Mouse (Mus musculus): ENCODE results near the gene Slc6a20a.
"Not testable (repeated sequence)": the region's sequence is repeated elsewhere in the genome, so short reads cannot be mapped to it uniquely, and the experiment has no call there.

Slc6a20a gene

DNA sequence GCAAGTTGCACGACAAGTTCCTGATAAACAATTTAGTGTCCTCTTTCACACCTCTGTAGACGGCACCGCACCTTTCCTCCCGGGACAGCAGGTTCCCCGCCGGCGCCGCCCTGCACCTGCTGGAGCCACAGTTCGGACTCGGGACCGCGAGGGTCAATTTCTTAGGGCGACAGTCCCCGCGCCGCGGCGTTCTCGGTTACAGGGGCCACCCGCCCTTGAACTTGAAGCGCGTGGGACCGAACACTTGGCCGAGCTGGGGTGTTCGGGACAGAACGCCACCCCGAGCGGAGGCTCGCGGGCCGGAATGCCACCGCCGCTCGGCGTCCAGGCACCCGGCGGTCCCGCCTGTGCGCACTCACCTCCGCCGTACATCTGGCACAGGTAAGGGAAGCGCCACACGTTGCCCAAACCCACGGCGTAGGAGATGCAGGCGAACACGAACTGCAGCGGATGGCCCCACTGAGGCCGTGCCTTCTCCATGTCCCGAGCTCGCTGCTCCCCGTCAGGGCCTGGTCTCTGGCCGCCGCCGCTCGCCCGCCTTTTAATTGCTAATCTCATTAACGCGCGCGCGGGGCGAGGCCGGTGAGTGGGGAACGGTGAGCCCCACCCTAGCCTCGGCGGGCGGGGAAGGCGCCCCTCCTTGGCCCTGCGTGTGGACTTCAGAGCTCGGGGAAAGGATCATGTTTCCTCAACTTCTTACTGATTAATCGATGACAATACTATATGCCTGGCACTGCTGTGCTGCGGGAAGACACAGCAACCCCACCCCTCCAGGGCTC is at the start of gene Slc6a20a, which contains the start of gene Ccr9:
Gene Slc6a20a (minus strand): TSS at position 559 of the 779 bp plus-strand sequence.
Gene Ccr9 (plus strand): TSS at position 113 of the 779 bp plus-strand sequence.
- DNase-seq (ENCODE audit: low spot score in 2 of 2), result no peak

DNA sequence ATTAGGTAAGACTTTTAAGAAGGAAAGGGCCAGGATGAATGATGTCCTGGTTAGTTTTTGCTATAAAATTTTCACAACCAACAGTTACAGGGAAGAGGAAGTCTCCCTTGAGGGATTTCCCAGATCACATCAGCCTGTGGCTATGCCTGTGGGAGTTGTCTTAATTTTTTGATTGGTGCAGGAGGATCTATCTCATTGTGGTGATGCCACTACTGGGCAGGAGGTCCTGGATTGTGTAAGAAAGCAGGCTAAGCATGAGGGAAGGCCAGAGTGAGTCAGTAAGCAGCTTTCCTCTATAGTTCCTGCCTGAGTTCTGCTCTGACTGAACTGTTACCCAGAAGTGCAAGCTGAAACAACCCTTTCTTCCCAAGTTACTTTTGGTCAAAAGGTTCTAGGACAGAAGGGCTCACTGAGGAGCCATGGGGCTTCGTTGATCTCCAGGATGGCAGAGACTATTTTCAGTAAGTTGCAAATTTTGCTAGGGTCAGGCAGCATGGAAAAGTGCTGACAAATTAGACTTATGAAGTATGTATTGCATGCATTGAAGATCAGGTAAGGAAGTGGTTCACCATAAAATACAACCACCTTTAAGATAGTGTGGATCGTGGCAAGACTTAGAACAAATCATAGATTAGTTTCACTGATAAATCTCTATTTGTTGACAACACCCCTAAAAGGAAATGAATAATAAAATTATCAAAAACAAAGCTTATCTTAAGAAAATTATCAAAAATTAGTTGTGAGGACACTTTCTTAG is 44.2 kb upstream of the Slc6a20a start:
- no peak for DNase-seq (ENCODE audit: low spot score in 2 of 2)

DNA sequence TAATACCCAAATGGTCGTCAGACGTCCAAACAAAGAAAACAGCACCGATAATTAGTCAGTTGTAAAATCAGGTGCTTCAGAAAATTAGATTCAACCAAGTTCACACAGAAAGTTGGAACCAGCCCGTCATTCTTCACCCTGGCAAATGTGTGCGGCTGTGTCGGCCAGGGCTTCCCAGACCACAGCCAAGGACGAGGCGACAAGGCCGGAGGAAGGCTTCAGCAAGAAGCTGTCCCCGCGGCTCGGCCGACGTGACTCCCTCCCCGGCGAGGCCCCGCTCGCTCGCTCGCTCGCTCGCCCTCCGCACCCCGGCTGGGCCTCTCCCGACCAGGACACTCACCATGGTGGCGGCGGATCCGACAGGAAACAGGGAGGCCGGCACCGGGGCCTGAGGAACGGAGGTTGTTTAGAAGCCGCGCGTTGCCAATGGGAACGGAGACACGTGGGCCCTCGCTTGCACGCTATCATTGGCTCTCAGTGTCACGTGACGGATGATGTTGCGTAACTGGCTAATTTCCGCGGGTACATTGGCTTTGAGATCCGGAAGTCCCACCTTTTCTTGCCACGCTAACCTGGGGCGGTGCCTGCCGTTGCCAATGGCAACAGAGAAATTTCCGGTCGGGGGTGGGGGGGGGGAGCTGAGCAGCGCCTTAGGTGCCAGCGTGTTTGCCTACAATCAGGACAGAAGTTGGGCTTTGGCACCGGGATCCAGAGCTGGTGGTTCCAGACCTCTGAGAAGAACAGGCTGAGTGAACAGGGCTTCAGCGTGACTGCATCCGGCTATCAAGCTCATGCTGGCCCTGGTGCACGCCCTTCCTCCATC is 38.7 kb upstream of the Slc6a20a start, which contains the start of gene Lztfl1:
Gene Lztfl1 (minus strand): TSS at position 512 of the 823 bp plus-strand sequence.
- DNase-seq (ENCODE audit: low spot score in 2 of 2), result peak; percentile 98 to 99

DNA sequence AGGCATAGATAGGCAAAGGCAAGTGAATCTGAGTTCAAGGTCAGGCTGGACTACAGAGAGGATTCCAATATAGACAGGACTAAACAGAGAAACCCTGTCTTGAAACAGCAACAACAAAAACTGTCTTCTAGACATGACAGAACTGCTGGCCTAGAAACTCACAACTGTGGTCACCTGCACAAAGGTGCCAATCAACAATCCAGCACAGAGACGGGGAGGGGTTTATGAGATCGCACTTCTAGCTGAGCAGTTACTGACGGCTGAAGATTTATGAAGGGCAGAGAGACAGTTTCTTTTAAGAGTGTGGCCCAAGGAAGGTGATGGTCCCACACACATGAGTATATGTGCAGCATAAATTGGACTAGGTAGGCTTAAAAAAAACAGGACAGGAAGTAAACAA is 37.6 kb upstream of the Slc6a20a start:
- no peak for DNase-seq (ENCODE audit: low spot score in 2 of 2)

DNA sequence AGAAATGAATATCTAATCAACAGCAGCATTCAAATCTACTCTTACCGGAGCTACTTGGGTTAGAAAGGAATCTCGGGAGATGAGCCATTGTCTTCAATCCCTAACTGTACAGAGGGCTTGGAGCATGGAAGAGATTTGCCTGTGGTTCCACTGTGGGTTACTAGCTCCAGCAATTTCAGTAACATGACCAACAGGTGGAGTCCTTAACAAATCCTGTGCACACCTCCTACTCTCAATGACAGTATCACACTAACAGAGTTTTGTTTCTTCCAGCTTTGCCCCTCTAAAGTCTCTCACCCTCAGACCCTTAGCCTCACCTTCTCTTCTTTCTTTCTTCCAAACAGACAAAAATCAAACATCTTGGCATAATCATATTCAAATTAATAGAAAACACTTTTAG is 34.4 kb upstream of the Slc6a20a start:
- no peak for DNase-seq (ENCODE audit: low spot score in 2 of 2)

DNA sequence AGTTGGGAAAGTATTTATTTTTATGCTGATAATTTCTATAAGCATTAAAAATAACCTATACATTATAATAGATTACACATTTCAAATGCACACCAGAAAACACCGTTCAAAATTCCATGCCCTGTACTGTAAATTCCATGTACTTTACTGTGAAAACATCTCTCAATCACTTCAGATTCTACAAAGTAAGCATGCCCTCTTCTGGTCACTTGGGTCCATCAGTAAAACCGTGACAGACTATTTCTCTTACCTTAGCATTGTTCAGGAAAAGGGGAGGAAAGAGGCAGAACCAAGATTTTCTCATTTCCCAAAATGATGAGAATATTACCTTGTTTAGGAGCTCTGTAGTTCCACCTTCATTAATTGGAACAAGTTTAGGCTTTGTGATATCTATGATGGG is 30.5 kb upstream of the Slc6a20a start:
- no peak for DNase-seq (ENCODE audit: low spot score in 2 of 2)

DNA sequence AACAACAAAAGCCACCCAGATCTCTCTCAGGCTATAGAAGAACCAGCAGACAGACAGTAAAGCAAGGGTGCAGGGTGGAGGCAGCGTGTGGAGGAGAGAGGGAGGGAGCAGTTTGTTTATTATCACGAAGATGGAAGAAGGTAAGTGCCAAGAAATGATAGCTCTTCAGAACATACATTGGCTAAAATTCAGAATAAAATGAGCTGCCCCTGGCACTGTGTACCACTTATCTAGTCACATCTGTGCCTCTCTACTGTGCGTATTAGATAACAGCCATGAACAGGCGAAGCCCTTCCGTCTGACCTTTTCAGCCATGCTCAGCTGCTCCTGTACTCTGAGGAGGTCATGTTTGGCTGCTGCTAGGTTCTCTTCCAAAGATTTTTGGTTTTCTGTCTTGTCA is 23.1 kb upstream of the Slc6a20a start:
- DNase-seq (ENCODE audit: low spot score in 2 of 2), result no peak

DNA sequence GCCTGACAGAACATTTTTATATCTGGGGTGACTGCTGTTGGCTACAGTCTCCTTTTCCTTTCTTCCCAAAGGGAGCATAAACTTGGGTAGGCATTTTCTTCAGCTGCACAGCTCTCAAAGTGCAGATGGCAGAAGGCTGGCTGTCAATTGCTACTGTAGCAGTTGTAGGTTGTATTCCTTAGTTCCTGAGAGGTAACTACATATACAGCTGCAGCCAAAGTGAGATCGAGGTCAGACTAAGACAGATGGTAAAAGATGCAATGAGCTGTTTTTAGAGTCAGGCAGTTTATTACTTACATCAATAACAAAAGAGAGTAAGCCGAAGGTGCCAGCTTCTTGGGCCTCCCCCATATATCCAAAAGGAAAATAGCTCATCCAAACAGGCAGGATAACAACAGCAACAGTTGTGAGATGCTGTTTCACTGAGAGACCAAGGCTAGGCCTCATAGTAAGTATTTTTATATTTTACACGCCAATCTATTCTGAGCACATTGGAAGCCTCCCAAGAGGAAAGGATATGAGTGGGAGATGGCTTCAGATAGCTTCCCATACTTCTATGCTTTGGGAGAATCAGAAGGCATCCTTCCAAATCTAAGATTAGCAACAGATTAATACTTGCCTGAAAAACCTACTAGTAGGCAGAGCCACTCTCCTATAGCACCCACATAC is 17.1 kb upstream of the Slc6a20a start:
- DNase-seq (ENCODE audit: low spot score in 2 of 2), result peak; percentile 39 to 43

DNA sequence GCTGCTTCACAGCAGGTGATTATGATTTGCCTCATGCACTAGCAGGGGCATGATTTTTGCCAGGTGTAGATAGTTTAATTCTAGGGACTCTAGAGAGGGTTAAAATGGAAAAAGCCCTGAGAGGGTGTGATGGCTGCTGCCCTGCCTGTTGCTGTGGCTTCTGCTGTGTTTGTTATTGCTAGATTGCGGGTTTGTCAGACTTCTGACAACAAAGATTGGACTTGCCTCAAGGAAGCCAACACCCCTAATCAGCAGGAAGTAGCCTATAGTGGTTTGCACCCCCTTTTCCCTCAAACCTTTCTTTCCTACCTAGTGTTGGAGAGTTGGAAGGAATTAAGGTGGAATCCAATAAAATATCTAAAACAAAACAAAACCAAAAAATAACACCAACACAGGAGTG is 9.5 kb upstream of the Slc6a20a start:
- no peak for DNase-seq (ENCODE audit: low spot score in 2 of 2)

DNA sequence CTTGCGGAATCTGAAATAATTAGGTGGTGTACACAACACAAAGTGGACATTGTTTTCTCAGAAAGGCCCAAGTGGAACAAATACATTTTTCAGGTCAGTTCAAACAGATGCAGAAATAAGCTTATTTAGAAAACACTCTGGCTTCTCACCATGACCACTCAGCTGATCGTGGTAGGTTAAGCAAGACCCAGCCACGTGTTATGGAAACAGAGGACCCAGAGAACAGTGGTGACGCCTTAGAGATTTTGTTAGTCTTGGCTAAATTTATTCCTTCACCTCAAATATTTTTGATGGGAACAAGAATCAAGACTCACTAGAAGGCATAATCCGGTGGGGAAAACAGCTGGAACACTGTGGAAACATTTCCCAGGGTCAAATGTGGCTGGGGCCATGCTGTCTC is 7.5 kb upstream of the Slc6a20a start:
- DNase-seq (ENCODE audit: low spot score in 2 of 2), result no peak

DNA sequence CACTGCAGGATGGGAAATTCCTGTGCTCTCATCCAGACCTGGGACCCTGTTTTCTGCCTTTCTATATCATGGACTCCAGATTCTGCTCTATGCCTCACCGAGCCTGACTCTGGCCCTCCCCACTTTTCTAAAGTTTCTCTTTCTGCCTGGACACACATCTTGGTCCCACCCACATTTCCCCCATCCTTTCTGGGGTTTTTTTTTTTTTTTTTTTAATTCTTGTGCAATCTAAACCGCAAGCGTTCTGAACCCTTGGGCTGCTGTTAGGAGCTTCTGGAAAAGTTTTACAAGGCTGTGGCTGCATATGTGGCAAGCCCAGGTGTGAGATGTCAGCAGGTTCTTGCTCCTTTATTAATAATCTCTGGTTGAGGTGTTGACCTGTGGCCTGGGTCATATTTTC is 5.0 kb upstream of the Slc6a20a start:
- no peak for DNase-seq (ENCODE audit: low spot score in 2 of 2)

DNA sequence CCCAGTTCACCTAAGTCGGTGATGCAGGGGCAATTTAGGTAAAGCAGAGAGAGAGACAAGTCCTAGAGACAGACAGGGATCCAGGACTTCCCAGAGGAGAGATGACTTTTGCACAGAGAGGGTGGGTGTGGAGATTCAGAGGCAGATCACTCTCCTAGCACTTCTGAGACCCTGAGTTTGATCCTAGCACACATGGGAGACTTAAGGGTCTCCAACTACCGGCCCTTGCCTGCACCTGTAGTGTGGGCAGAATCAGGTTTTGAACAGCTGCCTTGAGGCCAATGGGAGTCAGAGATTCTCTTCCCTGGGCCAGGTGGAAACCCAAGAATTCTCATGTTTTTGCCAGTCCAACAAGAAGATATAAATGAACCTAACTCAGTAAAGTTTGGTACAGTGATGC is 513 bp upstream of the Slc6a20a start:
- no peak for DNase-seq (ENCODE audit: low spot score in 2 of 2)

DNA sequence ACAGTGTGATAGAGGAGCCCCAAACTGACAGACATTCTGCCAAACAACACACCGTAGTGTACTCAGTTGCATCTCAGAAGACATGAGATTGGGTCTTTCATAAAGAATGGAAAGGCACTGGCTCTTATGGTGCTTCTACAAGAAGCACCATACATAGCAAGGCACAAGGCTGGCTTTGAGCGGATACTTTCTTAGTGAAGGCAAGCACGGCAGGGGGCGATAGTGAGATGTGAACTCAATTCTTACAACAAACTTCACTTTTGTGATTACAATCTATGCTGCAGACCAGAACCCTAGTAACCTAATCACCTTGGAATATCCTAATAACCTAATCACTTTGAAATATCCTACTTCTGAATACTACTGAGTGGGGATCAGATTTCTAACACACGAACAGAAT is 13.0 kb downstream of the Slc6a20a start:
- peak; percentile 34 to 57 for DNase-seq (ENCODE audit: low spot score in 2 of 2)

DNA sequence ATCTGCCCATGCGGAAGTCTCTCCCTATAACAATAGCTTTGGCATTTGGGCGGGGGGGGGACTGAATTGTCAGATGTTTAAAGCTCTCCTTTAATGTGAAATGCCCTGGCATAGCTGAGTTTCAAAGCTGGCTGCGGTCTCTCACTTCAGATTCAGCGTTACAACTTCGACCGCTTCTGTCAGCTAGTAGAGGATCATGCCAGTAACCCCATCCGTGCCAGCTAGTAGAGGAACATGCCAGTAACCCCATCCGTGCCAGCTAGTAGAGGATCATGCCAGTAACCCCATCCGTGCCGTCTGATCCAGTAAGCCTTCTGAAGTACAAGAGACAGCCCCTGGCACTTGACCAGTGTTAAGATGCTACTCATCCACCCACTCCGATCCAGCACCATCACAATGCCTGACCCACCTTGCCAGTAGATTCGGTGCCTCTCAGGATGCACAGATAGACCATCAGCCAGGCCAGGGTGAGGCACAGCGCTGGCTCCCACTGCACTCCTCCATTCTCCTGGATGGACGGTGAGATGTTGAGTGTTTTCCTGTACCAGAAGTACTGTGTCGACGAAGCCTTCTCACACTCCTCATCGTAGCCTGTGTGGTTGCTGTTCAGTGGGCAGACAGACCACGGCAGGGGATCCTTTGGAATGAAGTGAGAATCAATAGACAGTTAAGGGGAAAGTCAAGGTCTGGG is 18.6 kb downstream of the Slc6a20a start:
- DNase-seq (ENCODE audit: low spot score in 2 of 2), result not testable (repeated sequence)

DNA sequence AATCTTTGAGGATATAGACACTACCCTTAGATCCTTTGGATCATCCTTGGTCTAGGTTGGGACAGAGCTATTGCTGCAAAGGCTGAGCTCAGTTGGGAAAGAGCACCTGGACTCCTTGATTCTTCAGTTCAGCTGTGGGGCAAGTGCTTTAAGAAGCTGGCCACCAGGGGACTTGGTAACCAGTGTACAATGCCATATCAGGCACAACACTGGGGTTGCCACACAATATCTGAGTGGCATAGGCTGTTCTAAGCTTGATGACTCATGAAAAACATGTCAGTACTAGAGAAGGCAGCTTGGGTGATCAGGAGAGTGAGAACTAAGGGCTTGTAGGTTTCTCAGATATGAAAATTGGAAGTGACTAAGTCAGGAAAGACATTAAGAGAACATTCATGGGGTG is 19.7 kb downstream of the Slc6a20a start:
- DNase-seq (ENCODE audit: low spot score in 2 of 2), result no peak

DNA sequence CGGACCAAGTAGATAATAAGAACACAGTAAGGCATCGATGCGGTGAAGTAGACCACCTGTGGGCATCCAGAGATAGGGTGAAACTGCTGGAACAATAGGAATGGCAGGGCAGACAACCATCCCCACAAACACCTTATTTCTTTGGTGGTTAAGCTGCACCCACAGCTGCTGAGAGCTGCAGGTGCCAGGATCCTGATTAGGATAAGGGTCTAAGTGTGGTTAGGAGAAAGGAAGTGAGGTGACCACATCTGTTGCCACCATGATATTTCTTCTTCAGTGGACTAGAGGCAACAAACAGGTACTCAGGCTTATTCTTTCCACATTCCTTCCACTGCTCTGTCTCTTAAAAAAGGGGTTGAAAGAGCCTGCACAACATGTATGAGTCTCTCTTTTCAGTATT is 21.2 kb downstream of the Slc6a20a start:
- no peak for DNase-seq (ENCODE audit: low spot score in 2 of 2)

DNA sequence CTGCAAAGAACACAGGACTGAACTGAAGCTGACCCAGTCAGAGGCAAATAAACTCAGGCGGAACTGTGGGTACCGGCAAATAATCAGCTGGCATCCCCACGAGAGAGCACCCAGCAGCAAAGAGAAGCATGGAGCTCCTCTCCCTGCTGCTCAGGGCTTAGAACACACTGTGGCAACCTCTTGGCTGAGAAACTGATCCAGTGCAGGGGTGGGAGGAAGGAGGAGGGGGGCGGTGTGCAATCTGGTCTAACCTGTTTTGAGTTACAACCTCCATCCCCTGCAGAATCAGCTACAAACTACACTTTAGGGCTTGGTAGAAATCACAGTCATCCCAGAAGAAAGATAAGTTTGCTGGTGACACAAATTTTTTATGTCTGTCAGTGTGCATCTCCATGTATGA is 27.3 kb downstream of the Slc6a20a start:
- no peak for DNase-seq (ENCODE audit: low spot score in 2 of 2)

DNA sequence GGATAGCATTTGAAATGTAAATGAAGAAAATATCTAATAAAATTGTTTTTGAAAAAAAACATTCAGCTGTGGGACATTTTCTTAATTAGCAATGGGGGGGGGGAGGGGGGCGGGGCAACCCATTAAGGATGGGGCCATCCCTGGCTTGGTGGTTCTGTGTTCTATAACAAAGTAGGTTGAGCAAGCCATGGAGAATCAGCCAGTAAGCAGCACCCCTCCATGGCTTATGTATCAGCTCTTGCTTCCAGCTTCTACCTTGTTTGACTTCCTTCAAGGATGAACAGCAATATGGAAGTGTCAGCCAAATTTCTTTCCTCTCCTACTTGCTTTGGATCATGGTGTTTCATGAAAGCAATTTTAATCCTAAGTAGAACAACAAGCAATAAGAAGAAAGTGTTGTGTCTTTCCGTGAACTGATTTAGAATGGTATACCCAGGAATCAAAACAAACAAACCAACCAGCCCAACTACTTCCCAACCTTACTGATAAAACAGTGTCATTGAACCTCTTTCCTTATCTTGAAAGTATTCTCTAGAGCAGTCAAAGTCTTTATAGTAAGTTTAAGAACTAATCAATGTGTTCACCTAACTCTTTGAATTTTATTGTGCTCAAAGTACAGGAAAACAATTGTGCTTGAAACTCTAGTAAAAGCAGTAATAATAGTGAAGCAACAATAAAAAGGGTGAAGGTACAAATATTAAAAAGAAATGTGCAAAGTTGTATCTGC is 28.7 kb downstream of the Slc6a20a start:
- no peak for DNase-seq (ENCODE audit: low spot score in 2 of 2)

DNA sequence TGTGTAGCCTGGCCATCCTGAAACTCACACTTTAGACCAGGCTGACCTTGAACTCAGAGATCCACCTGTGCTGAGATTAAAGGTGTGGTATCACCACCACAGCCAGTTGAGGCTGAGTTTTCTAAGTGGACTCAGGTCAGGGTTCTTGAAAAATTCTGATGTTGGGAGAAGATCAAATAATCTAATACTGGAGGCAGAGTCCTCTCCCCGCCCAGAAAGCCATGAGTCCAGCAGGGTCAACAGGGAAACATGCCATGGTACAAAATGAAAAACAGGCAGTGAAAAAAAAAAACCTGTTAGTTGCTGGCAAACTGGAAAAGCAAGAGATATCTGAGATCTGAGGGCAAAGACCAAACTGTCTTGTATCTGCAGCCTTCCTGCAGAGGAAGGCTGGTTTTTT is 38.6 kb downstream of the Slc6a20a start:
- DNase-seq (ENCODE audit: low spot score in 2 of 2), result no peak

DNA sequence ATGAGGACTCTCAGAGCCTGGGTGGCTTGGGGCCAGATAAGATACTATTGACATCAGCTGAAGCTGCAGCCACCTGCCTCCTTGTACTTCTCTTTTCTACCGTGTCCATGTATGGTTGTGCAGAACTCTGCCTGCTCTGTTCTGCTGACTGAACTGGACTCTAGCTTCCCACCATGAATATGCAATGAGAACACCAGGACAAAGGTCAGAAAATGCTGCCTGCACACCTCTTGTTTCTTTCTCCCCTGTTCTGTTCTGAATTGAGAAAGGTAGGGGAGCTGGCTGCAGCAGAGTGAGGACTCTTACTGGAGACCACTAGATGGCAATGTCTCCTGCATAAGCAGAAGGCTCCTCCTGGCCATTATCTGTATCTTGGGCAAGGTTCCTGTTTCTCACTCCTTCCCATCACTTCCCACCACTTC is 40.0 kb downstream of the Slc6a20a start:
- peak; percentile 27 to 43 for DNase-seq (ENCODE audit: low spot score in 2 of 2)

All from right cerebral cortex, adult 2 months (tissue).